In genomic region chr12:75572271-75572670, GRCm38 (mm10) we compare ENCODE assay signal across 8 mouse cellular contexts. TPM values are rescaled to one million over a fixed set of nuclear protein-coding genes. Genes with fewer than 3 reads are reported as not detected.
A peak's percentile ranks its signal among the peaks of the same experiment; 100 is the strongest.
DNase-seq lines count a peak whose midpoint lies in the region; ATAC-seq and TF ChIP-seq lines count a peak whose summit lies in the region.

No protein-coding gene starts in this region.

- 73% methylated on average over 4 of the region's 4 CpGs for WGBS in intestine, postnatal 0 days
- WGBS in intestine, embryonic 15.5 days: 68% methylated on average over 4 of the region's 4 CpGs
- WGBS in heart, postnatal 0 days: 55% methylated on average over 4 of the region's 4 CpGs
- 72% methylated on average over 4 of the region's 4 CpGs for WGBS in lung, postnatal 0 days

- no peaks in the 10 kb centered on the region for H3K9me3 ChIP-seq in intestine, postnatal 0 days (ENCODE audit: control insufficient read depth)
- no peaks in the 10 kb centered on the region for H3K9me3 ChIP-seq in intestine, embryonic 15.5 days
- no peaks in the 10 kb centered on the region for H3K9me3 ChIP-seq in heart, postnatal 0 days (replicated peaks; ENCODE audit: control insufficient read depth, low read length)
- H3K9me3 ChIP-seq in lung, postnatal 0 days (ENCODE audit: low read length): no peaks in the 10 kb centered on the region

- no peaks in the 10 kb centered on the region for H3K27me3 ChIP-seq in intestine, postnatal 0 days (replicated peaks; ENCODE audit: control insufficient read depth, insufficient read depth, low read length)
- H3K27me3 ChIP-seq in intestine, embryonic 15.5 days (replicated peaks): no peaks in the 10 kb centered on the region
- H3K27me3 ChIP-seq in heart, postnatal 0 days (ENCODE audit: control insufficient read depth, insufficient read depth, low read length): no peaks in the 10 kb centered on the region
- no peaks in the 10 kb centered on the region for H3K27me3 ChIP-seq in lung, postnatal 0 days (replicated peaks; ENCODE audit: insufficient read depth, low read length)

- no peak for TF ChIP-seq EP300 in heart, postnatal 0 days (IDR thresholded peaks at IDR 0.05; ENCODE audit: low read depth)
- no peak for TF ChIP-seq EP300 in lung, postnatal 0 days (IDR thresholded peaks at IDR 0.05)

- H3K4me3 ChIP-seq in intestine, postnatal 0 days (ENCODE audit: low read depth, low read length): no peak overlapping the region
- no peak overlapping the region for H3K4me3 ChIP-seq in intestine, embryonic 15.5 days (replicated peaks)
- no peak overlapping the region for H3K4me3 ChIP-seq in heart, postnatal 0 days (ENCODE audit: low read depth, low read length)
- H3K4me3 ChIP-seq in lung, postnatal 0 days (ENCODE audit: low read depth, low read length): no peak overlapping the region

- peak; percentile 66 for TF ChIP-seq CTCF in intestine, postnatal 0 days (IDR thresholded peaks at IDR 0.05; ENCODE audit: low read depth)
- peak; percentile 40 for TF ChIP-seq CTCF in heart, postnatal 0 days (IDR thresholded peaks at IDR 0.05; ENCODE audit: low read depth)
- peak; percentile 58 for TF ChIP-seq CTCF in lung, postnatal 0 days (IDR thresholded peaks at IDR 0.05)

- H3K9ac ChIP-seq in intestine, postnatal 0 days (ENCODE audit: low read depth, low read length): no peak overlapping the region
- H3K9ac ChIP-seq in intestine, embryonic 15.5 days: no peak overlapping the region
- no peak overlapping the region for H3K9ac ChIP-seq in heart, postnatal 0 days (replicated peaks; ENCODE audit: low read depth, low read length)
- no peak overlapping the region for H3K9ac ChIP-seq in lung, postnatal 0 days (replicated peaks; ENCODE audit: low read depth)

- H3K27ac ChIP-seq in intestine, postnatal 0 days (ENCODE audit: low read depth, low read length): no peak overlapping the region
- H3K27ac ChIP-seq in intestine, embryonic 15.5 days: no peak overlapping the region
- H3K27ac ChIP-seq in heart, postnatal 0 days (ENCODE audit: low read depth): no peak overlapping the region
- no peak overlapping the region for H3K27ac ChIP-seq in lung, postnatal 0 days (ENCODE audit: low read length)

- no peak overlapping the region for H3K4me2 ChIP-seq in intestine, postnatal 0 days (replicated peaks; ENCODE audit: low read depth)
- no peak overlapping the region for H3K4me2 ChIP-seq in intestine, embryonic 15.5 days (replicated peaks)
- no peak overlapping the region for H3K4me2 ChIP-seq in heart, postnatal 0 days (ENCODE audit: low read depth, low read length)
- no peak overlapping the region for H3K4me2 ChIP-seq in lung, postnatal 0 days (replicated peaks; ENCODE audit: low read depth, low read length)

- H3K36me3 ChIP-seq in intestine, postnatal 0 days (ENCODE audit: control insufficient read depth, insufficient read depth): no peaks in the 10 kb centered on the region
- no peaks in the 10 kb centered on the region for H3K36me3 ChIP-seq in intestine, embryonic 15.5 days
- H3K36me3 ChIP-seq in heart, postnatal 0 days (replicated peaks; ENCODE audit: control insufficient read depth, insufficient read depth, low read length): no peaks in the 10 kb centered on the region
- H3K36me3 ChIP-seq in lung, postnatal 0 days (ENCODE audit: insufficient read depth, low read length): no peaks in the 10 kb centered on the region

- no peaks in the 10 kb centered on the region for H3K4me1 ChIP-seq in intestine, postnatal 0 days (replicated peaks; ENCODE audit: control insufficient read depth, insufficient read depth, low read length)
- 0 out of 2 replicates have a peak, but pooled peaks cover 3% of the 10 kb centered on the region for H3K4me1 ChIP-seq in intestine, embryonic 15.5 days (replicated peaks)
- peaks cover 22% of the 10 kb centered on the region for H3K4me1 ChIP-seq in heart, postnatal 0 days (ENCODE audit: control insufficient read depth, insufficient read depth)
- H3K4me1 ChIP-seq in lung, postnatal 0 days (ENCODE audit: insufficient read depth, low read depth, low read length): peaks cover 9% of the 10 kb centered on the region

- ATAC-seq in intestine, postnatal 0 days: no peak
- no peak for ATAC-seq in intestine, embryonic 15.5 days
- no peak for ATAC-seq in heart, postnatal 0 days (ENCODE audit: insufficient read depth, low read depth)
- ATAC-seq in lung, postnatal 0 days: no peak

- peak; percentile 50 to 61 for DNase-seq in CD8-positive naive resting alpha-beta T cell, adult 2 months (ENCODE audit: low read depth in 2 of 2, low spot score in 2 of 2)
- DNase-seq in adrenal gland, adult 2 months: peak; percentile 72
- no peak for DNase-seq in heart, postnatal 0 days (ENCODE audit: low spot score)
- DNase-seq in lung, postnatal 0 days (ENCODE audit: low spot score): peak; percentile 29
- peak; percentile 45 to 70 for DNase-seq in thymus, postnatal 10 days (ENCODE audit: low spot score in 2 of 2)
- no peak for DNase-seq in urinary bladder, postnatal 4 days (ENCODE audit: low spot score in 2 of 2)

RNA-seq across cellular contexts. Expression of gene Ppp2r5e, which starts 23.8 kb away (rescaled TPM):
- polyA plus RNA-seq in intestine, postnatal 0 days (2015; fragmentation: Nextera tagmentation; extraction: Ambion mirVana): 7.3 and 9.2 TPM in 2 replicates
- polyA plus RNA-seq in intestine, embryonic 15.5 days (2015; fragmentation: Nextera tagmentation; extraction: Ambion mirVana): 9.3 and 11.8 TPM in 2 replicates
- 10 to 100 TPM; 45.2 to 50.3 TPM for total RNA-seq in adrenal gland, adult 2 months (2021)
- 50.3 and 57.4 TPM in 2 replicates for polyA plus RNA-seq in adrenal gland, adult 2 months (2012; rRNA removed)
- total RNA-seq in heart, postnatal 0 days (2014; rRNA removed; ENCODE audit: low replicate concordance): 7.5 and 11.5 TPM in 2 replicates
- 7.5 and 9.5 TPM in 2 replicates for polyA plus RNA-seq in heart, postnatal 0 days (2015; fragmentation: Nextera tagmentation; extraction: Ambion mirVana)
- polyA plus RNA-seq in lung, postnatal 0 days (2015; fragmentation: Nextera tagmentation; extraction: Ambion mirVana): 13.3 and 15.6 TPM in 2 replicates

Comparison
In these comparisons a context has a peak if more than half of its experiments do, and no peak if none do; other contexts are left out.
1. DNase-seq: peak in CD8-positive naive resting alpha-beta T cell, adult 2 months (2 of 2), adrenal gland, adult 2 months (single experiment), lung, postnatal 0 days (single experiment) and thymus, postnatal 10 days (2 of 2); none in heart, postnatal 0 days (single experiment) and urinary bladder, postnatal 4 days (0 of 2).
2. Peak in every context shown above with its lines, with median percentiles within 50 percentile points of each other: CTCF ChIP-seq.